Mouse (Mus musculus) liver, adult 2 months (tissue): ENCODE data around the gene Iqcn.

ENCODE experiments used
- CTCF ChIP-seq: fragments of 200-500 bp; IDR thresholded peaks from 2 replicates; pipeline ENCODE4 v1.5.1; 2011; ENCODE audit warnings: low read depth, low read length, control low read depth
- POLR2A ChIP-seq: fragments of 200-500 bp; IDR thresholded peaks from 2 replicates; pipeline ENCODE4 v1.6.1; 2011; ENCODE audit warnings: low read length, control low read depth; ENCODE audit not compliant: insufficient read depth; ENCODE audit errors: extremely low read depth

DNA sequence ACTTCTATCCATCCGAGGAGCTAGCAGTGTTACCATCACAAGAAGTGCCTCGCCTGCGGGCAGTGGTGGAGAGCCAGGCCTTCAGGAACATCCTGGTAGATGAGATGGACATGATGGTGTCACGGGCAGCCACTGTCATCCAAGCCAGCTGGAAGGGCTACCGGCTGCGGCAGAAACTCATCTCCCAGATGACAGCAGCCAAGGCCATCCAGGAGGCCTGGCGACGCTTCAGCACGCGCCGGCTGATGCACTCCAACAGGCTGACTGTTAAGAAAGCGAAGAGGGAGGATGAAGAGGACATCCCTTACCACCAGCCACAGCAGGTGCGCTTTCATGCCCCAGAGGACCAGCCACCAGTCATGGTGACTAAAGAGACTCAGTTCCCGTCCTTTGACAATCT lies 5.0 kb downstream of the Iqcn start:
- TF ChIP-seq CTCF (no peak), POLR2A (no peak)
